Mouse (Mus musculus) forebrain, embryonic 16.5 days (tissue): Measurements from ENCODE around the gene Supt3. TPM values are rescaled to one million over a fixed set of nuclear protein-coding genes. Genes with fewer than 3 reads are reported as not detected.

ENCODE experiments used
- ATAC-seq: fragments of 200-750 bp; cut with Nextera tagmentation; 2 replicates; pipeline ENCODE4 v1.8.0; 2017; ENCODE audit warnings: mild to moderate bottlenecking, moderate library complexity
- H3K27ac ChIP-seq: fragments of 300-500 bp; sonication (generic); 2 replicates; pipeline ENCODE4 v1.5.1; 2014; ENCODE audit warnings: low read length, control low read depth
- H3K27me3 ChIP-seq: fragments of 300-500 bp; sonication (generic); replicated peaks from 2 replicates; pipeline ENCODE4 v1.6.1; 2014; ENCODE audit warnings: low read length; ENCODE audit not compliant: control insufficient read depth, insufficient read depth
- H3K36me3 ChIP-seq: fragments of 300-500 bp; sonication (generic); 2 replicates; pipeline ENCODE4 v1.6.1; 2014; ENCODE audit not compliant: control insufficient read depth, insufficient read depth
- H3K4me1 ChIP-seq: fragments of 300-500 bp; sonication (generic); replicated peaks from 2 replicates; pipeline ENCODE4 v1.6.1; 2014; ENCODE audit warnings: low read length; ENCODE audit not compliant: control insufficient read depth, insufficient read depth
- H3K4me2 ChIP-seq: fragments of 300-500 bp; sonication (generic); 2 replicates; pipeline ENCODE4 v1.6.1; 2014; ENCODE audit warnings: mild to moderate bottlenecking, low read length, control low read depth
- H3K4me3 ChIP-seq: fragments of 300-500 bp; sonication (generic); replicated peaks from 2 replicates; pipeline ENCODE4 v1.5.1; 2014; ENCODE audit warnings: mild to moderate bottlenecking, low read length, control low read depth
- H3K9ac ChIP-seq: fragments of 300-500 bp; sonication (generic); replicated peaks from 2 replicates; pipeline ENCODE4 v1.6.1; 2014; ENCODE audit warnings: low read depth, low read length, control low read depth
- H3K9me3 ChIP-seq: fragments of 300-500 bp; sonication (generic); 2 replicates; pipeline ENCODE4 v1.6.1; 2016; ENCODE audit warnings: low read length; ENCODE audit not compliant: control insufficient read depth
- WGBS: fragments of 180-500 bp; shearing (Covaris S2); extraction: QIAGEN DNeasy Blood & Tissue Kit; methylation state at CpG from one replicate; pipeline ENCODE4 v1.1.7; 2014; 5-methylcytosine and 5-hydroxymethylcytosine counted together
- polyA plus RNA-seq: library from polyadenylated mRNA; unstranded; fragments of >200 nt; fragmentation: Nextera tagmentation; extraction: Ambion mirVana; gene quantifications from 2 replicates; pipeline ENCODE4 v1.2.1, GENCODE M21; 2015

Gene Supt3
- polyA plus RNA-seq, 1 experiment from 2014 or later: 20.5 TPM

DNA sequence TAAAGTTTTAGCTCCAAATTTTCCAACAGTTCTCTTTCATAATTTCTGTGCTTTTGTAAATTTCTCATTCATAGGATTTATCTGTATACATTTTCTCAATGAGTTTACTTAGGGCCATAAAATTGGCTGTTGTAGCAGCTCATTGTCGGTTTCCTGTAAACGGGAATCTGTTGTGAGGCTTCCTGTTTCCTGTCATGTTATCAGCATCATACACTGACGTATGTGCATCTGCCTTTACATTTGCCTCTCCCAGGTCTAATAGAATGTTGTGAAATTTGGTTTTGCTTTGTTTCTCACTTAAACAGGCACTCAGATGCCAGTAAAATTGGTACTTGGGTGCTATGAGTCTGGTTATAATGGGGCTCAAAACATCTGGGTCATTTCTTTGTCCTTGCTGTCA lies 338.4 kb downstream of the Supt3 start:
- no peaks in the 10 kb centered on the region for H3K36me3 ChIP-seq
- ATAC-seq: no peak
- no peak overlapping the region for H3K4me3 ChIP-seq
- H3K27ac ChIP-seq: no peak overlapping the region
- H3K27me3 ChIP-seq: no peaks in the 10 kb centered on the region
- peaks cover 12% of the 10 kb centered on the region for H3K4me1 ChIP-seq
- H3K9ac ChIP-seq: no peak overlapping the region
- 86% methylated on average over 3 of the region's 3 CpGs for WGBS
- no peak overlapping the region for H3K4me2 ChIP-seq
- H3K9me3 ChIP-seq: no peaks in the 10 kb centered on the region

- no peaks in the 10 kb centered on the region for H3K9me3 ChIP-seq
- H3K4me3 ChIP-seq: no peak overlapping the region
- H3K4me1 ChIP-seq: peaks cover 12% of the 10 kb centered on the region
- peak; percentile 24 for ATAC-seq
- no peak overlapping the region for H3K4me2 ChIP-seq
- no peak overlapping the region for H3K27ac ChIP-seq
- WGBS: 40% methylated on average over 12 of the region's 12 CpGs
- no peaks in the 10 kb centered on the region for H3K27me3 ChIP-seq
- no peak overlapping the region for H3K9ac ChIP-seq
- no peaks in the 10 kb centered on the region for H3K36me3 ChIP-seq
Measured at GRCm38 (mm10) chr17:45118565-45119471, 341.9 kb downstream of the Supt3 start.

DNA sequence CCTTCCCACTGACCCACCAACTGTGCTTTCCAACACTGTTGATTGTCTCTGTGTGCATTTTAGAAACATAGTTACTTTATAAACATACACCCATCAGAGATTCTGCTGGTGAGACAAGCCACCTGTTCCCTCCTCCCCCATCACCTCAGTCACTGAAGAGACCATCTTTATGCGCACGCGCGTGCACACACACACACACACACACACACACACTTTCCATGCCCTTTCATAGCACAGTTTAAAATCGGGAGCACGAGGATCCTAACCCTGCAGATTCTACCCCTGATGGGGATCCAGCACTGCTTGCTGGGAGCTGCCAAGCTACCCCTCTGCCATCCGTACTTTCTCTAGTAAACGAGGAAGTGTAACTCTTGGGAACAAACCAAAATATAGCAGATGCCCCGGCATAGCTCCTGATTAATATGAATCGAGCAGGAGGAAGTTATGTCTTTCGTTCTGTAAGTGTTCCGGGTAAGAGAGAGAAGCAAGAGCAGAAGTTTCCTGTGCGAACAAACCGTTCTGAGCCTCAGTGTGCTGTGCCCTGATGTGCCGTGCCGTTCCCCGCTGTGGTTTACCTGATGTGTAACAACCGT lies 342.8 kb downstream of the Supt3 start:
- no peak overlapping the region for H3K4me2 ChIP-seq
- peaks cover 12% of the 10 kb centered on the region for H3K4me1 ChIP-seq
- H3K27me3 ChIP-seq: no peaks in the 10 kb centered on the region
- H3K9me3 ChIP-seq: no peaks in the 10 kb centered on the region
- 75% methylated on average over 18 of the region's 18 CpGs for WGBS
- H3K36me3 ChIP-seq: no peaks in the 10 kb centered on the region
- H3K9ac ChIP-seq: no peak overlapping the region
- ATAC-seq: peak; percentile 74
- no peak overlapping the region for H3K4me3 ChIP-seq
- peak overlapping the region; percentile 8; the same call in 1 of the 2 replicates for H3K27ac ChIP-seq

- no peak overlapping the region for H3K4me3 ChIP-seq
- no peak overlapping the region for H3K27ac ChIP-seq
- H3K4me2 ChIP-seq: no peak overlapping the region
- WGBS: 89% methylated on average over 3 of the region's 3 CpGs
- no peaks in the 10 kb centered on the region for H3K9me3 ChIP-seq
- no peaks in the 10 kb centered on the region for H3K36me3 ChIP-seq
- H3K9ac ChIP-seq: no peak overlapping the region
- H3K4me1 ChIP-seq: peaks cover 12% of the 10 kb centered on the region
- ATAC-seq: no peak
- no peaks in the 10 kb centered on the region for H3K27me3 ChIP-seq
Measured at GRCm38 (mm10) chr17:45123856-45124255, 346.9 kb downstream of the Supt3 start.

- no peaks in the 10 kb centered on the region for H3K36me3 ChIP-seq
- H3K9me3 ChIP-seq: no peaks in the 10 kb centered on the region
- no peak overlapping the region for H3K9ac ChIP-seq
- H3K4me2 ChIP-seq: no peak overlapping the region
- H3K4me1 ChIP-seq: no peaks in the 10 kb centered on the region
- H3K27ac ChIP-seq: no peak overlapping the region
- H3K4me3 ChIP-seq: no peak overlapping the region
- no peak for ATAC-seq
- WGBS: 89% methylated on average over 4 of the region's 4 CpGs
- H3K27me3 ChIP-seq: no peaks in the 10 kb centered on the region
Measured at GRCm38 (mm10) chr17:45128611-45129010, 351.7 kb downstream of the Supt3 start.

- no peak for ATAC-seq
- Histone ChIP-seq H3K9me3 (no peaks in the 10 kb centered on the region), H3K36me3 (no peaks in the 10 kb centered on the region), H3K4me2 (no peak overlapping the region), H3K27ac (no peak overlapping the region), H3K9ac (no peak overlapping the region), H3K27me3 (no peaks in the 10 kb centered on the region), H3K4me3 (no peak overlapping the region), H3K4me1 (no peaks in the 10 kb centered on the region)
- 88% methylated on average over 10 of the region's 10 CpGs for WGBS
Measured at GRCm38 (mm10) chr17:45133501-45134400, 356.8 kb downstream of the Supt3 start.

- no peak for ATAC-seq
Measured at GRCm38 (mm10) chr17:45136491-45136890, 359.5 kb downstream of the Supt3 start.

GRCm38 (mm10) chr17:45143043-45143442 lies 366.1 kb downstream of the Supt3 start:
- no peak overlapping the region for H3K4me3 ChIP-seq
- peak; percentile 45; the same call in 1 of the 2 replicates for ATAC-seq
- no peak overlapping the region for H3K9ac ChIP-seq
- H3K4me1 ChIP-seq: no peaks in the 10 kb centered on the region
- no peak overlapping the region for H3K4me2 ChIP-seq
- 65% methylated on average over 6 of the region's 6 CpGs for WGBS
- no peaks in the 10 kb centered on the region for H3K27me3 ChIP-seq
- H3K36me3 ChIP-seq: no peaks in the 10 kb centered on the region
- H3K9me3 ChIP-seq: no peaks in the 10 kb centered on the region
- no peak overlapping the region for H3K27ac ChIP-seq

More at GRCm38 (mm10) chr17:45136491-45136890, 359.5 kb downstream of the Supt3 start:
- no peaks in the 10 kb centered on the region for H3K4me1 ChIP-seq
- no peaks in the 10 kb centered on the region for H3K9me3 ChIP-seq
- no peak overlapping the region for H3K9ac ChIP-seq
- no peaks in the 10 kb centered on the region for H3K36me3 ChIP-seq
- no peak overlapping the region for H3K4me3 ChIP-seq
- H3K27ac ChIP-seq: no peak overlapping the region
- 92% methylated on average over 6 of the region's 6 CpGs for WGBS
- H3K27me3 ChIP-seq: no peaks in the 10 kb centered on the region
- H3K4me2 ChIP-seq: no peak overlapping the region

GRCm38 (mm10) chr17:45144656-45145055 lies 367.7 kb downstream of the Supt3 start:
- no peaks in the 10 kb centered on the region for H3K36me3 ChIP-seq
- no peak for ATAC-seq

More at GRCm38 (mm10) chr17:45144656-45145055, 367.7 kb downstream of the Supt3 start:
- H3K4me1 ChIP-seq: no peaks in the 10 kb centered on the region
- no peak overlapping the region for H3K9ac ChIP-seq
- H3K4me3 ChIP-seq: no peak overlapping the region
- H3K27ac ChIP-seq: no peak overlapping the region
- no peaks in the 10 kb centered on the region for H3K27me3 ChIP-seq
- 81% methylated on average over 14 of the region's 14 CpGs for WGBS
- H3K9me3 ChIP-seq: no peaks in the 10 kb centered on the region
- no peak overlapping the region for H3K4me2 ChIP-seq
